ENCODE assay signal across 8 mouse cellular contexts in the genomic region with DNA sequence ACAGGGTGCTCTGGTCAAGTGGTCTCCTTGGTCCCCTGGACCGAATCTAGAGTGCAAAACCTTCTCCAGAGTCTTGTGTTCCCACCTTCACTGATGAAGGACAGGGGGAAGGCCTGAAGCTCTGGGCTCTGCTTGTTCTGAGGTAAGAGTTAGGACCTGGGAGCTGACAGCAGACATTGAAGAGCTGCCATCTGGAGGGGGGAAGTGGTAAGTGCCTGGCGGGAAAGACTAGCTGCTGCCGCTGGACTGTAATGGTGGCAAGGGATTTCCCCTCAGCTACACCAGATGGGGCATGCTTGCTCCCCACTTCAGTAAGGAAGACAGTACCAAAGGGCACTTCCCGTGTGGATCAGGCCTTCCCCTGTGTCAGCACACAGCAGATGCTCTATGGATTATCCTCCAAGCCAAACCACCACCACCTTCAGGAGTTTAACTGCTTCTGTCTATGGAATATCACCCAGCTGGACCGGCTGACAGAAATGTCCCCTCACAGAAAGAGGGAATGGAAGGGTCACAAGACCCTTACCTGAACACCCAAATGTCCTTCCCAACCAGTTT. TPM values are rescaled to one million over a fixed set of nuclear protein-coding genes. Genes with fewer than 3 reads are reported as not detected.
DNase-seq lines count a peak whose midpoint lies in the region; ATAC-seq lines count a peak whose summit lies in the region.

No protein-coding gene starts in this region.

- no peak overlapping the region for H3K9ac ChIP-seq in embryonic facial prominence, embryonic 15.5 days
- H3K9ac ChIP-seq in limb, embryonic 13.5 days, result no peak overlapping the region
- H3K9ac ChIP-seq in midbrain, embryonic 14.5 days (replicated peaks; ENCODE audit: low read length), result no peak overlapping the region

- 32% methylated on average over 5 of the region's 5 CpGs for WGBS in embryonic facial prominence, embryonic 15.5 days
- 29% methylated on average over 5 of the region's 5 CpGs for WGBS in heart, embryonic 10.5 days
- WGBS in limb, embryonic 13.5 days, result 31% methylated on average over 5 of the region's 5 CpGs
- WGBS in midbrain, embryonic 14.5 days, result 35% methylated on average over 5 of the region's 5 CpGs

- peak; percentile 80 for DNase-seq in 416B (ENCODE audit: low read depth)
- DNase-seq in adrenal gland, postnatal 10 days, result peak; percentile 76
- peak; percentile 85 for DNase-seq in heart, embryonic 10.5 days (ENCODE audit: low spot score)
- DNase-seq in kidney, adult 9 months, result peak; percentile 86
- DNase-seq in midbrain, embryonic 14.5 days, result peak; percentile 83
- DNase-seq in spleen, postnatal 10 days (ENCODE audit: low spot score in 2 of 2), result peak; percentile 8 to 63

- no peak overlapping the region for H3K4me2 ChIP-seq in embryonic facial prominence, embryonic 15.5 days (replicated peaks)
- H3K4me2 ChIP-seq in limb, embryonic 13.5 days (replicated peaks), result no peak overlapping the region
- H3K4me2 ChIP-seq in midbrain, embryonic 14.5 days (ENCODE audit: low read length), result no peak overlapping the region

- no peaks in the 10 kb centered on the region for H3K36me3 ChIP-seq in embryonic facial prominence, embryonic 15.5 days
- H3K36me3 ChIP-seq in heart, embryonic 10.5 days, result no peaks in the 10 kb centered on the region
- no peaks in the 10 kb centered on the region for H3K36me3 ChIP-seq in limb, embryonic 13.5 days
- H3K36me3 ChIP-seq in midbrain, embryonic 14.5 days (ENCODE audit: control insufficient read depth, insufficient read depth, low read length), result no peaks in the 10 kb centered on the region

- ATAC-seq in embryonic facial prominence, embryonic 15.5 days (ENCODE audit: insufficient number of reproducible peaks, low FRiP score, low TSS enrichment, low read depth), result peak; percentile 66; the same call in 1 of the 2 replicates
- ATAC-seq in limb, embryonic 13.5 days (ENCODE audit: low FRiP score, low read depth), result peak; percentile 64; the same call in 1 of the 2 replicates
- ATAC-seq in midbrain, embryonic 14.5 days (ENCODE audit: low FRiP score, low TSS enrichment), result no peak

- H3K27ac ChIP-seq in embryonic facial prominence, embryonic 15.5 days (replicated peaks), result no peak overlapping the region
- peak overlapping the region; percentile 65; the same call in 1 of the 2 replicates for H3K27ac ChIP-seq in heart, embryonic 10.5 days
- no peak overlapping the region for H3K27ac ChIP-seq in limb, embryonic 13.5 days
- H3K27ac ChIP-seq in midbrain, embryonic 14.5 days (replicated peaks; ENCODE audit: low read depth, low read length), result no peak overlapping the region

- no peak overlapping the region for H3K4me3 ChIP-seq in embryonic facial prominence, embryonic 15.5 days (replicated peaks)
- H3K4me3 ChIP-seq in heart, embryonic 10.5 days, result no peak overlapping the region
- H3K4me3 ChIP-seq in limb, embryonic 13.5 days, result no peak overlapping the region
- H3K4me3 ChIP-seq in midbrain, embryonic 14.5 days (replicated peaks; ENCODE audit: low read depth, low read length), result no peak overlapping the region

- H3K4me1 ChIP-seq in embryonic facial prominence, embryonic 15.5 days, result peaks cover 5% of the 10 kb centered on the region; the same call in 1 of the 2 replicates
- H3K4me1 ChIP-seq in heart, embryonic 10.5 days, result peaks cover 14% of the 10 kb centered on the region
- H3K4me1 ChIP-seq in limb, embryonic 13.5 days, result peaks cover 3% of the 10 kb centered on the region; the same call in 1 of the 2 replicates
- no peaks in the 10 kb centered on the region for H3K4me1 ChIP-seq in midbrain, embryonic 14.5 days (ENCODE audit: control insufficient read depth, insufficient read depth, low read length)

- H3K9me3 ChIP-seq in embryonic facial prominence, embryonic 15.5 days (replicated peaks), result no peaks in the 10 kb centered on the region
- no peaks in the 10 kb centered on the region for H3K9me3 ChIP-seq in heart, embryonic 10.5 days
- no peaks in the 10 kb centered on the region for H3K9me3 ChIP-seq in limb, embryonic 13.5 days
- H3K9me3 ChIP-seq in midbrain, embryonic 14.5 days (ENCODE audit: control insufficient read depth, low read length), result no peaks in the 10 kb centered on the region

- no peaks in the 10 kb centered on the region for H3K27me3 ChIP-seq in embryonic facial prominence, embryonic 15.5 days
- H3K27me3 ChIP-seq in heart, embryonic 10.5 days (ENCODE audit: insufficient read depth, poor library complexity, severe bottlenecking), result no peaks in the 10 kb centered on the region
- no peaks in the 10 kb centered on the region for H3K27me3 ChIP-seq in limb, embryonic 13.5 days
- no peaks in the 10 kb centered on the region for H3K27me3 ChIP-seq in midbrain, embryonic 14.5 days (ENCODE audit: control insufficient read depth, insufficient read depth, low read length)

RNA-seq across cellular contexts. Expression of gene Plg, which starts 11.0 kb away (rescaled TPM):
- 100 to 1,000 TPM; 184 to 460 TPM for total RNA-seq in adrenal gland, postnatal 10 days (2021)
- polyA plus RNA-seq in embryonic facial prominence, embryonic 15.5 days (2015; fragmentation: Nextera tagmentation; extraction: Ambion mirVana), result not detected in 2 replicates
- 0.63 and 19.7 TPM in 2 replicates for polyA plus RNA-seq in heart, embryonic 10.5 days (2016; fragmentation: Nextera tagmentation; extraction: Ambion mirVana)
- 0.08 and 0.43 TPM in 2 replicates for polyA plus RNA-seq in limb, embryonic 13.5 days (2015; fragmentation: Nextera tagmentation; extraction: Ambion mirVana)
- polyA plus RNA-seq in midbrain, embryonic 14.5 days (2014; fragmentation: Nextera tagmentation; extraction: Ambion mirVana), result not detected in 2 replicates

RNA-seq across cellular contexts. Expression of gene Map3k4, which starts 48.9 kb away (rescaled TPM):
- total RNA-seq in adrenal gland, postnatal 10 days (2021), result 10 to 100 TPM; 21.1 to 29.4 TPM
- polyA plus RNA-seq in embryonic facial prominence, embryonic 15.5 days (2015; fragmentation: Nextera tagmentation; extraction: Ambion mirVana), result 36.1 and 42.1 TPM in 2 replicates
- polyA plus RNA-seq in heart, embryonic 10.5 days (2016; fragmentation: Nextera tagmentation; extraction: Ambion mirVana), result 40.2 and 52.2 TPM in 2 replicates
- 42.6 and 42.7 TPM in 2 replicates for polyA plus RNA-seq in limb, embryonic 13.5 days (2015; fragmentation: Nextera tagmentation; extraction: Ambion mirVana)
- 31.0 and 38.6 TPM in 2 replicates for polyA plus RNA-seq in midbrain, embryonic 14.5 days (2014; fragmentation: Nextera tagmentation; extraction: Ambion mirVana)

Comparison
In these comparisons a context has a peak if more than half of its experiments do, and no peak if none do; other contexts are left out.
1. DNase-seq: peak in every context shown above with its lines; median percentile 86 in kidney, adult 9 months; 85 in heart, embryonic 10.5 days; 83 in midbrain, embryonic 14.5 days; 80 in 416B; 76 in adrenal gland, postnatal 10 days; 36 in spleen, postnatal 10 days.